Mouse (Mus musculus): Measurements from ENCODE around the gene 4932438H23Rik. TPM values are rescaled to one million over a fixed set of nuclear protein-coding genes. Genes with fewer than 3 reads are reported as not detected.

Gene 4932438H23Rik
- polyA plus RNA-seq, 1 experiment from 2014 or later = 0.27 TPM

DNA sequence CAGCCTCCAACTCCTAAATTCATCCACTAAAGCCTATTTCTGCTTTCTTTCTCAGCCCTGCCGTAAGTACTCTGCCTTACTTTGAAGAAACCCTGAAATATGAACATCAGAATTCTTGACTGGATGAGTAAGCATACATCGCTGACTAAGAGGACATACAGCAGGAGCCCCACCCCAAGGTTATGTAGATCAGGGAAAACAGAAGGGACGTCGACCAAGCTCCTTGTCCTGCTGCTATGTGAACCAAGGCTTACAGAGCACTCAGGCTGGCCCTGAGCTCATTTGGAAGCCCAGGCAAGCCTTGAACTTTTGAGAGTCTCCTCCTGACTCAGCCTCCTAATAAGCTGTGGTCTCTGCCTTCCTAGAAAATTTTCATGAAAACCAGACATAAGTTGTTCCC lies 79.2 kb downstream of the 4932438H23Rik start:
- ATAC-seq (ENCODE audit: low FRiP score, low read depth) = no peak
- 92% methylated on average over 4 of the region's 4 CpGs for WGBS
- Histone ChIP-seq H3K9ac (no peak overlapping the region), H3K27ac (no peak overlapping the region), H3K36me3 (peaks cover 59% of the 10 kb centered on the region), H3K4me3 (no peak overlapping the region), H3K9me3 (no peaks in the 10 kb centered on the region), H3K4me2 (replicated peaks) (no peak overlapping the region), H3K4me1 (peaks cover 6% of the 10 kb centered on the region; the same call in 1 of the 2 replicates), H3K27me3 (replicated peaks) (no peaks in the 10 kb centered on the region)

DNA sequence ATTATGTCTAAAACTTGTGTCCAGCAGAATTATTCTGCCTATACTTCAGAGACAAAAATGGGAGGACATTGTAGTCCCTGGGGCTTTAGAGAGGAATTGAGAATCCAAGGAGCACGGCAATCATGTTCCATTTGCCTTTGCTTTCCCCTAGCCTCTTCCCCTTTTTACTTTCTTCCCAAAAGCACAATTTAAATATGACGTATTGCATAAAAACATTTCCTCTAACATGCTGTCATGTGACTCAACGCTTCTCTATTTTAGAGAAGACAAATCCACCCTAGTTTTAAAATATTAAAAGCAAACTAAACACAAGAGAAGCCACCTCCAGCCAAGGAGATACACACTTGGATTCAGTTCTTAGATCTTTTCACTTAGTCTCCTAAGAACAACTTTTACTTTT lies 83.1 kb downstream of the 4932438H23Rik start:
- Histone ChIP-seq H3K36me3 (peaks cover 24% of the 10 kb centered on the region), H3K4me1 (peaks cover 14% of the 10 kb centered on the region), H3K27me3 (replicated peaks) (no peaks in the 10 kb centered on the region), H3K4me3 (peak overlapping the region; percentile 92), H3K4me2 (replicated peaks) (peak overlapping the region; percentile 79), H3K9ac (peak overlapping the region; percentile 88), H3K9me3 (no peaks in the 10 kb centered on the region), H3K27ac (peak overlapping the region; percentile 70; the same call in 1 of the 2 replicates)
- ATAC-seq (ENCODE audit: low FRiP score, low read depth) = no peak
- 43% methylated on average over 3 of the region's 3 CpGs for WGBS

DNA sequence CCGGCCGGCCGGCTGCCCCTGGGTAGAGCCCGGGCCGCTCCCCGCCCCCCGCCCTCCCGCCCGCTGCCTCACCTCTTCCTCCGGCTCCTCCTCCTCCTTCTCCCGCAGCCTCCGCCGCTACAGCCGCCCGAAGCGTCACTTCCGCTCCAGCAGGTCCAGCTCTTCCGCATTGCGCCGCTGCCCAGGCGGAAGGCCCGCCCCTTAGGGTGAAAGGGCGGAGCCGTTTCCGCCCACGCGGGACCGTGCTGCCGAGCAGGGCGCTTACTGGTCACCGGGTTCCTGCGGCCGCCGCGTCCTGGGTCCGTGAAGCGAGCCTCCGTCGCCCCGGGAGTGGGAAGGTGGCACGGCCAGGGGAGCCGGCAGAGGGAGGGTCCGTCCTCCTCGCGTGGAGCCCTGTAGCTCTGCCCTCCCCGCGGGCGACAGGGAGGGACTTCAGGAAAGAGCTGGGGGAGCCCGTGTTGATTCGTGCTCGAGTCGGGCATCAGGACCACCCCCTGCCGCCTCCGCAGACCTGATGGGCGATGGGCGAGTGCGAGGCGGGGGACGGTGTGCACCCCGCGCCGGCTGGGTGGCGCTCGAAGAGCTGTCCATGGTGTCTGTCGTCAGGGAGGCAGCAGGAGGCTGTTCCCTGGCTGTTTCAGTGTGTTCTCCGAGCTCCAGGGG lies 83.8 kb downstream of the 4932438H23Rik start, which contains the start of gene Synj1:
Synj1 (minus strand) TSS at position 288 of the 663 bp plus-strand sequence.
- peak within 1 kb of the TSS; percentile 88 for H3K9ac ChIP-seq
- peak within 1 kb of the TSS; percentile 79 for H3K4me2 ChIP-seq (replicated peaks)
- no peaks in the 10 kb centered on the region for H3K27me3 ChIP-seq (replicated peaks)
- peak; percentile 96 for ATAC-seq (ENCODE audit: low FRiP score, low read depth)
- H3K27ac ChIP-seq = peak within 1 kb of the TSS; percentile 70
- peak within 1 kb of the TSS; percentile 92 for H3K4me3 ChIP-seq
- peaks cover 24% of the 10 kb centered on the region for H3K36me3 ChIP-seq
- no peaks in the 10 kb centered on the region for H3K9me3 ChIP-seq
- under 1% methylated on average over 62 of the region's 66 CpGs for WGBS
- H3K4me1 ChIP-seq = peaks cover 14% of the 10 kb centered on the region

DNA sequence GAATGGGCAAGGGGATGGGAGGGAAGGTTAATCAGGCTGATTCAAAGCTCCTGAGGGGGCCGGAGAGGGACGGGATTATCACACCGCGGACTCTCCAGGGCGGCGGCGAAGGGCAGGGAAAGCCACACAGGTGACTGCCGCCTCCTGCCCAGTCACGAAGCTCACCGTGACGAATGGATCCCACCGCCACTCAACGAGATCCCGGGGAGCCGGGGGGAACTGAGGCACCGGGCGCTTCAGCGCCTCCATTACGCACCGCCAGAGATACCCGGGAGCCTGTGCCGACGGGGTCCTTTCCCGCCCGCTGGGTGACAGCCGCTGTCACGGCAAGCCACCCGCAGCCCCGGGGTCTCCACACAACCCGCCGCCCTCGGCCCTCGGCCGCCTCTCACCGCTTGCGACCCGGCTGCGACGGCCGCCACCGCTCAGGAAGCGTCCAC lies 84.3 kb downstream of the 4932438H23Rik start:
- WGBS = under 1% methylated on average over 42 of the region's 42 CpGs
- peak; percentile 77 for ATAC-seq (ENCODE audit: low FRiP score, low read depth)
- H3K4me2 ChIP-seq (replicated peaks) = peak overlapping the region; percentile 79

DNA sequence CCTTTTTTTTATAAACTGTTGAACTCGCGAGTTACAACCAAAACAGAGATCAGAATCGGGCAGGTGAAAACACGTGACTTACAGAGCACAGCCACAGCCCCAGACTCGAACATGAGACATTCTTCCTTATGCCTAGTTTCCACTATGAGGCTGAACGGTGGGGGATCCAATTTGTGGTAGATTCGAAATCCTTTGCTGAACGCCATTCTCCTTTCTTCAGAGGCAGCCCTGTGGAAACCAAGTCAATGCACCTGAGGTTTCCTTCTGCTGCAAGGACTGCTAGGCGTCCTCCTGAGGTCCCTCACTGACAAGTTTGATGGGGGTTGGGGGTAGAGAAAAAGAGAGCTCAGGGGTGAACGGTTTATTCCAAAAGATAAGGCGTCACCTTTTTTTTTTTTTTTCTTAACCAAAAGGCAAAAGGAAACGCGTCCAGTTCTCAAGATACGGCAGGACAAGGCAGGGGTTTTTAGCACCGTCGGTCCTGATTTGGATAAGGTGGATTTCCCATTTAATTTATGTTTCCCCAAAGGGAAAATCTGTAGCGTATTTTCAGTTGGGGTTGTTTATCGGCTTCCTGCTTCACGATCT lies 84.9 kb downstream of the 4932438H23Rik start:
- Histone ChIP-seq H3K27ac (peak overlapping the region; percentile 69; the same call in 1 of the 2 replicates), H3K4me1 (peaks cover 14% of the 10 kb centered on the region), H3K9ac (peak overlapping the region; percentile 88), H3K4me3 (peak overlapping the region; percentile 92), H3K9me3 (no peaks in the 10 kb centered on the region), H3K4me2 (replicated peaks) (peak overlapping the region; percentile 79), H3K27me3 (replicated peaks) (no peaks in the 10 kb centered on the region), H3K36me3 (peaks cover 14% of the 10 kb centered on the region; the same call in 1 of the 2 replicates)
- no peak for ATAC-seq (ENCODE audit: low FRiP score, low read depth)
- 2% methylated on average over 19 of the region's 19 CpGs for WGBS

More for the DNA sequence above, 84.3 kb downstream of the 4932438H23Rik start:
- no peaks in the 10 kb centered on the region for H3K27me3 ChIP-seq (replicated peaks)
- no peaks in the 10 kb centered on the region for H3K9me3 ChIP-seq
- peak overlapping the region; percentile 69 for H3K27ac ChIP-seq
- H3K4me1 ChIP-seq = peaks cover 14% of the 10 kb centered on the region
- H3K36me3 ChIP-seq = peaks cover 18% of the 10 kb centered on the region
- H3K9ac ChIP-seq = peak overlapping the region; percentile 88
- peak overlapping the region; percentile 92 for H3K4me3 ChIP-seq

DNA sequence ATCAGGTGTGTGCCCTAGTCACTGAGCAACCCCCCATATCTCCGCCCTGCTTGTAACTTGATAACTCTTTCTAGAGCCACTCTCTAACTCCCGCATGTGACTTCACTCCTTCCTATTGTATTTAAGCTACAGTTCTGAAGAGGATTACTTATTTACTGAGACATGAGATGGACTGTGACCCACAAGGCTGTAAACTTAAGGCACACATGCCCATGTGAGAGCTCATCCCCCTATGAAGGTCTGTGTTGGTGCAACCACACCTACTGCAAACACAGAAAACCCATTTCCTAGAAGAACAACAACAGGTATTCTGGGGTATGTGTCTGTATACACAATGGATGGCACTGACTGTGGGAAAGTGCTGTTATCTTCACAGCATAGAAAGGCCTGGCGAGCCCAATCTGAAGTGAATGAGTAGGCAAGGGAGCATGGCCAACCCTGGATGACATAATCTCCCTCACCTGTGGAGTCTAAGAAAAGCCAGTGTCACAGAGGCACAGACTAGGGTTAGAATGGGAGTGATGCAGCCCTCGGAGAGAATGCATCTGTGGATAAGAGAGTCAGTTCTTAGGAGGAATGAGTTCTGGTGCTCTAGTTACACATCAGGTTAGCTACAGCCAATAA lies 89.9 kb downstream of the 4932438H23Rik start:
- Histone ChIP-seq H3K4me1 (peaks cover 8% of the 10 kb centered on the region), H3K9ac (no peak overlapping the region), H3K36me3 (0 out of 2 replicates have a peak, but pooled peaks cover 6% of the 10 kb centered on the region), H3K4me3 (no peak overlapping the region), H3K27me3 (replicated peaks) (no peaks in the 10 kb centered on the region), H3K27ac (no peak overlapping the region), H3K9me3 (no peaks in the 10 kb centered on the region), H3K4me2 (replicated peaks) (no peak overlapping the region)
- ATAC-seq (ENCODE audit: low FRiP score, low read depth) = no peak
- WGBS = 88% methylated on average over 4 of the region's 4 CpGs

Other genes starting within 250 kb of the 4932438H23Rik start
- gene Cfap298, start 160.0 kb downstream of the 4932438H23Rik start, polyA plus RNA-seq (2016; fragmentation: Nextera tagmentation; extraction: Ambion mirVana) = 42.1 and 45.0 TPM in 2 replicates
- gene Synj1, start 83.8 kb downstream of the 4932438H23Rik start, polyA plus RNA-seq (2016; fragmentation: Nextera tagmentation; extraction: Ambion mirVana) = 29.1 and 29.9 TPM in 2 replicates
- 88.3 and 111 TPM in 2 replicates for gene Paxbp1, start 50.6 kb downstream of the 4932438H23Rik start, polyA plus RNA-seq (2016; fragmentation: Nextera tagmentation; extraction: Ambion mirVana)
- 2.9 TPM in 2 replicates for gene Olig2, start 130.3 kb upstream of the 4932438H23Rik start, polyA plus RNA-seq (2016; fragmentation: Nextera tagmentation; extraction: Ambion mirVana)
- 3.1 and 5.1 TPM in 2 replicates for gene Olig1, start 174.7 kb upstream of the 4932438H23Rik start, polyA plus RNA-seq (2016; fragmentation: Nextera tagmentation; extraction: Ambion mirVana)

Data from neural tube, embryonic 12.5 days (tissue).